Mouse (Mus musculus) limb, embryonic 13.5 days (tissue): ENCODE measurements around the gene Phactr4. TPM values are rescaled to one million over a fixed set of nuclear protein-coding genes. Genes with fewer than 3 reads are reported as not detected.

Experiments used
- ATAC-seq: fragments of 200-750 bp; cut with Nextera tagmentation; 2 replicates; pipeline ENCODE4 v1.8.0; 2017; ENCODE audit warnings: low read depth, moderate number of reproducible peaks, moderate TSS enrichment; ENCODE audit not compliant: low FRiP score
- H3K27ac ChIP-seq: fragments of 300-500 bp; sonication (generic); 2 replicates; pipeline ENCODE4 v1.5.1; 2015; ENCODE audit warnings: inconsistent platforms, mild to moderate bottlenecking, moderate library complexity
- H3K27me3 ChIP-seq: fragments of 300-500 bp; sonication (generic); 2 replicates; pipeline ENCODE4 v1.6.1; 2015; ENCODE audit warnings: mild to moderate bottlenecking, inconsistent platforms
- H3K36me3 ChIP-seq: fragments of 300-500 bp; sonication (generic); 2 replicates; pipeline ENCODE4 v1.6.1; 2015; ENCODE audit warnings: inconsistent platforms, mild to moderate bottlenecking, moderate library complexity
- H3K4me1 ChIP-seq: fragments of 300-500 bp; sonication (generic); 2 replicates; pipeline ENCODE4 v1.6.1; 2015; ENCODE audit warnings: inconsistent platforms
- H3K4me2 ChIP-seq: fragments of 300-500 bp; sonication (generic); replicated peaks from 2 replicates; pipeline ENCODE4 v1.6.1; 2015; ENCODE audit warnings: inconsistent platforms, mild to moderate bottlenecking, moderate library complexity
- H3K4me3 ChIP-seq: fragments of 300-500 bp; sonication (generic); 2 replicates; pipeline ENCODE4 v1.5.1; 2015; ENCODE audit warnings: moderate library complexity, mild to moderate bottlenecking, inconsistent platforms
- H3K9ac ChIP-seq: fragments of 300-500 bp; sonication (generic); 2 replicates; pipeline ENCODE4 v1.6.1; 2015; ENCODE audit warnings: mild to moderate bottlenecking, inconsistent platforms
- H3K9me3 ChIP-seq: fragments of 300-500 bp; sonication (generic); 2 replicates; pipeline ENCODE4 v1.6.1; 2016; ENCODE audit warnings: inconsistent platforms
- WGBS: fragments of 180-500 bp; shearing (Covaris S2); methylation state at CpG from one replicate; pipeline ENCODE4 v1.1.7; 2015; 5-methylcytosine and 5-hydroxymethylcytosine counted together
- polyA plus RNA-seq: library from polyadenylated mRNA; unstranded; fragments of >200 nt; fragmentation: Nextera tagmentation; extraction: Ambion mirVana; gene quantifications from 2 replicates; pipeline ENCODE4 v1.2.1, GENCODE M21; 2015

Gene Phactr4
- polyA plus RNA-seq, 1 experiment from 2014 or later, result 21.9 TPM

DNA sequence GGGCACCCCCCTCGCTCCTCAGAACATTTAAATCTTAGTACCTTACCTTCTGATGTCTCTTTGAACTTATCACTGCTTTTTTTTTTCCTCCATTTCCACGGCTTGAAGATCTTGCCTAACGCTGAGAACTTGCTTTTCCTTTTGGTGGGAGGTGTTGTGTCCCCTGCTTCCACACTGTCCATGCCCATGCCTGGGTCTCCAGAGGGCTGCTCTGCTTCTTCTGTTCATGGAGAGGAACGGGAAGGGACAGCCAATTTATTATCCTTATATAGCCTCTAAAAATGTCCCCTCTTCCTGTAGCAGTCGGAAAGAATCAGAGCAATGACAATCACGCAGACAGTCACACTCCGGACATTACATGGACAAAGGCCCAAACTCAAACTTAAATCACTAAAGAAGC lies 35.4 kb downstream of the Phactr4 start:
- Histone ChIP-seq H3K9me3 (no peaks in the 10 kb centered on the region), H3K4me2 (no peak overlapping the region)
- 86% methylated on average over 7 of the region's 7 CpGs for WGBS

DNA sequence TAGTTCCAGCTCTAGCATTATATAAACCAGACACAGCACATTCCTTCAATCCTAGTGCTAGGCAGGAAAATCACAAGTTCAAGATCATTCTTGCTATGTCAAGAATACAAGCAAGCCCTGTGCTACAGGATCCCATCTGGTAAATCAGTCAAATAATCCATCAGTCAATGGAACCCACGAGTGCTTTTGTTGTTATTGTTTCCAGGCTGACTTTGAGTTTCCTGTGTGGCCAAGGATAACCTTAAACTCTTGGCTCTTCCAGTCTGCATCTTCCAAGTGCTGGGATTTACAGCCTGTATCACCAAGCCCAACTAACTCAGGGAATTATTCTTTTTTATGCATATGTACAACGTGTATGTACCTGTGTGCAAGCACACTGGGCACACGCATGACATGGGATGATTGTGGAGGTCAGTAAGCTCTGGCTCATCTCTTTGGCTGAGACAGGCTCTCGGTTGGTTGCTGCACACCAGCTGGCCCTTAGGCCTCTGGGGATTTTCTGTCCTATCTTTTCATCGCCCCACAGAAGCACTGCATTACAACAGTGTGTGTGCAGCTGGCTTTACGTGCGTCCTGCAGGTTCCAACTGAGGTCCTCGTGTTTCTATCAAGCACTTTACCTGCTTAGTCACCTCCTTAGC lies 36.4 kb downstream of the Phactr4 start:
- H3K9me3 ChIP-seq, result no peaks in the 10 kb centered on the region

More for the DNA sequence above, 35.4 kb downstream of the Phactr4 start:
- ATAC-seq, result no peak
- Histone ChIP-seq H3K9ac (no peak overlapping the region), H3K4me3 (no peak overlapping the region), H3K4me1 (no peaks in the 10 kb centered on the region), H3K27ac (no peak overlapping the region), H3K27me3 (no peaks in the 10 kb centered on the region), H3K36me3 (peaks cover 42% of the 10 kb centered on the region)

DNA sequence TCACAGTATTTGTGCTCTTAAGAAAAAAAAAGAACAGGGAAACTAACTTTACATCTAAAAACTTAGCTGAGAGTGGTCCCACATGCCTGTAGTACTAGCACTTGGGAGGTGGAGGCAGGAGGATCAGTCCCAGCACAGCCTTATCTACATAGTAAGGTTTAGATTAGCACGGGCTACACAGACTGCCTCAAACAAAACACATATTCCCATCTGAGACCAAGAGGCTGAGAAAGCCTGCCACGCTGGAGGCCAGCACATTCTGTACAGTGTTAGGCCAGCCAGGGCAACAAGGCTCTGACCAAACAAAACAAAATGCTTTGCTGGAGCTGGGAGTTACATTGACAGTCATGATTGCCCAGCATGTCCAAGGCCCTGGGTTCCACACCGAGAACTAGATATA lies 38.8 kb downstream of the Phactr4 start:
- Histone ChIP-seq H3K9me3 (no peaks in the 10 kb centered on the region), H3K36me3 (peaks cover 57% of the 10 kb centered on the region), H3K27ac (no peak overlapping the region), H3K4me2 (no peak overlapping the region), H3K27me3 (no peaks in the 10 kb centered on the region), H3K4me3 (no peak overlapping the region), H3K9ac (no peak overlapping the region), H3K4me1 (no peaks in the 10 kb centered on the region)
- WGBS, result 84% methylated on average over 3 of the region's 3 CpGs
- ATAC-seq, result no peak

More for the DNA sequence above, 36.4 kb downstream of the Phactr4 start:
- peaks cover 50% of the 10 kb centered on the region for H3K36me3 ChIP-seq
- no peak overlapping the region for H3K9ac ChIP-seq
- no peak overlapping the region for H3K4me2 ChIP-seq
- no peaks in the 10 kb centered on the region for H3K27me3 ChIP-seq
- WGBS, result 86% methylated on average over 8 of the region's 8 CpGs
- no peak overlapping the region for H3K27ac ChIP-seq
- ATAC-seq, result no peak
- H3K4me3 ChIP-seq, result no peak overlapping the region
- H3K4me1 ChIP-seq, result no peaks in the 10 kb centered on the region

DNA sequence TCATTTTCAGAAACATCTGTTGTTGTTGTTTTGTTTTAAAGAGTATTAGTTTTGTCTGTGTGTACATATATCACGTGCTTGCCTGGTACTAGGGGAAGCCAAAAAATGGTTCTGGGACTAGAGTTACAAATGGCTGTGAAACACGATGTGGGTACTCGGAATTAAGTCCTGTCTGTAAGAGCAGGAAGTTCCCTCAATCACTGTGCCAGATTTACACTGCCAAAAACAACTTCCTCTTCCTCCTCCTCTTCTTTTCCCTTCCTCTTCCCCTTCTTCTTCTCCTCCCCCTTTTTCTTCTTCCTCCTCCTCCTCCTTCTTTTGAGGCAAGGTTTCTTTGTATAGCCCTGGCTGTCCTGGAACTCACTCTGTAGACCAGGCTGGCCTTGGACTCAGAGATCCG lies 40.0 kb downstream of the Phactr4 start:
- H3K36me3 ChIP-seq, result peaks cover 68% of the 10 kb centered on the region
- H3K9ac ChIP-seq, result no peak overlapping the region
- H3K4me2 ChIP-seq, result no peak overlapping the region
- H3K9me3 ChIP-seq, result no peaks in the 10 kb centered on the region
- no peaks in the 10 kb centered on the region for H3K4me1 ChIP-seq
- no peak overlapping the region for H3K4me3 ChIP-seq
- no peaks in the 10 kb centered on the region for H3K27me3 ChIP-seq
- no peak overlapping the region for H3K27ac ChIP-seq
- no peak for ATAC-seq
- 93% methylated on average over 4 of the region's 4 CpGs for WGBS

DNA sequence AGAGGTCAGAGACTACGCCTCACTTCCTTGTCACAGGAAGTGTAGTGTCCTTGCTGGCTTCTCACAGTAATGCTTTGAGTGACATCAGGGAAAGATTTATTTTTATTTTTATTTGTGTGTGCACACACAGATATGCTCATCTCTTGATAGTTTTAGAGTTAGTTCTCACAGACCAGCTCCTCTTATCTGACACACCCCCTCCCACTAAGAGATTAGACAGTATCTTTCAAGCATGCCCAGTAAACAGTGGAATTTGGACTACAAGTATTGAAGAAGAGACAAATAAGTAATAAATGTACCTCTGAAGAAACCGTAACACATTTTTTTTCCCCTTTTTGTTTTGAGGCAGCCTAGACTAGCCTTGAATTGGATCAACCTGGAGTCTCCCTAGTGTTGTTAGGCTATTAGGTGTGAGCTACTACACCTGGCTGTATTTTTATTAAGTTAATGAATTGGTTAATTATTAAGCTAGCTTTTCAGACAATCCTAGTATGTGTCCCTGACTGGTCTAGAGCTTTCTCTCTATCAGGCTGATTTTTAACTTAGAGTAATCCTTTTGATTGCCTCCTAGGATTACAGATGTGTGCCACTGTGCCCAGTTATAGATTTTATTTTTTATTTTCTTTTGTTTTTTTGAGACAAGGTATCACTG lies 41.2 kb downstream of the Phactr4 start:
- ATAC-seq, result no peak
- Histone ChIP-seq H3K27me3 (no peaks in the 10 kb centered on the region), H3K4me1 (no peaks in the 10 kb centered on the region), H3K9ac (no peak overlapping the region), H3K9me3 (no peaks in the 10 kb centered on the region), H3K4me2 (no peak overlapping the region), H3K36me3 (peaks cover 70% of the 10 kb centered on the region), H3K27ac (no peak overlapping the region), H3K4me3 (no peak overlapping the region)
- WGBS, result 94% methylated on average over 2 of the region's 2 CpGs

DNA sequence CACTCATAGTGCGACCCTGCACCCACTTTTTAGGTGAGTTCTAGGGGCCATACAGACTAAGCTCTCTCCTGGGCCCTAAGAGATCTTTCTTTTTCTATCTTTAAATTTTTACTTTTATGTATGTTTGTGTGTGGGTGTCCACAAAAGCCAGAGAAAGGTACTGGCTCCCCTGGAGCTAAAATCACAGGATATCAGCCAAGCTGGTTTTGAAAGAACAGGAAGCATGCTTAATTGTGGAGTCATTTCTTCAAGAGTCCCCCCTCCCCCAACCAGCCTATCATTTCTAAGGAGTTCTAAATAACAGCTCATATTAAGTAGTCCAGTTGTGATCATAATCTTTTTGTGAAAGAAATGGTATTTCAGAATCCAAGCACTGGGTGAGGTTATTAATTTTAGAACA lies 48.5 kb downstream of the Phactr4 start:
- H3K4me1 ChIP-seq, result no peaks in the 10 kb centered on the region
- H3K36me3 ChIP-seq, result peaks cover 88% of the 10 kb centered on the region
- WGBS, result 95% methylated on average over 1 of the region's 1 CpGs

DNA sequence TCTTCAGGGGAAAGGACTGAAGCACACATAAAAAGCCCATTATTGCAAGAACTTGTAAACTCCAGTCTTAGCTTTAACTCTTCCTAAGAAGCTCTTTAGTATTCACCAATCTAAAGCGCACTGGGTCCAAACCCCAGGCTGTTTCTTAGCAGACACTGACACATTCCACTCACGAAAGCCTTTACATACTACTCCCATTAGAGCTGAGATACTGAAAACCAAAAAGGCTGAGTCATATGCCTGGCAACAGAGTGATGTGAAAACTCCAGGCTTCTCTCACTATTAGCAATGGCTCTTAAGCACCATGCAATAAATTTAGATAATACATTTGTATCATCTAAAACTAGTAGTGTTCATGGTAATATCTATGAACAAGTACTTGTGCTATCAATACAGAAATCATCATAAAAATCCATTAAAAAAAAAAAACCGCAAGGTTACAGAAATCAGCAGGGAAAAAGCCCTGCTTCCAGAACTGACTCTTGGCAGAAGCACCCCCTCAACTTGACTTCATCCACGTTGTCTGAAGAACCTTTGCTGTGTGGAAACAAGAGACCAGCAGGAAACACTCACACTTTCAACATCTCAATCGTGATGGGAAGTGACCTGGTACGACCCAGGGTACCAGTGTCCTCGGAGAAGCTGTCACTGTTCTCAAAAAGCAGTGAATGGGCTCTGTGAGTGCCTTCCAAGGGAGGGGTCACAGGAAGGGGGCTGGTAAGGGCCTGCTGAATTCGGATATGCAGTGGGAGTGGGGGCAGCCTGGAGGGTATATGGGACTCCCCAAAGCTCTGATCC lies 52.1 kb downstream of the Phactr4 start:
- ATAC-seq, result no peak

More for the DNA sequence above, 48.5 kb downstream of the Phactr4 start:
- no peak overlapping the region for H3K4me3 ChIP-seq
- H3K9ac ChIP-seq, result no peak overlapping the region
- no peak overlapping the region for H3K27ac ChIP-seq
- H3K9me3 ChIP-seq, result no peaks in the 10 kb centered on the region
- no peaks in the 10 kb centered on the region for H3K27me3 ChIP-seq
- ATAC-seq, result no peak
- no peak overlapping the region for H3K4me2 ChIP-seq

DNA sequence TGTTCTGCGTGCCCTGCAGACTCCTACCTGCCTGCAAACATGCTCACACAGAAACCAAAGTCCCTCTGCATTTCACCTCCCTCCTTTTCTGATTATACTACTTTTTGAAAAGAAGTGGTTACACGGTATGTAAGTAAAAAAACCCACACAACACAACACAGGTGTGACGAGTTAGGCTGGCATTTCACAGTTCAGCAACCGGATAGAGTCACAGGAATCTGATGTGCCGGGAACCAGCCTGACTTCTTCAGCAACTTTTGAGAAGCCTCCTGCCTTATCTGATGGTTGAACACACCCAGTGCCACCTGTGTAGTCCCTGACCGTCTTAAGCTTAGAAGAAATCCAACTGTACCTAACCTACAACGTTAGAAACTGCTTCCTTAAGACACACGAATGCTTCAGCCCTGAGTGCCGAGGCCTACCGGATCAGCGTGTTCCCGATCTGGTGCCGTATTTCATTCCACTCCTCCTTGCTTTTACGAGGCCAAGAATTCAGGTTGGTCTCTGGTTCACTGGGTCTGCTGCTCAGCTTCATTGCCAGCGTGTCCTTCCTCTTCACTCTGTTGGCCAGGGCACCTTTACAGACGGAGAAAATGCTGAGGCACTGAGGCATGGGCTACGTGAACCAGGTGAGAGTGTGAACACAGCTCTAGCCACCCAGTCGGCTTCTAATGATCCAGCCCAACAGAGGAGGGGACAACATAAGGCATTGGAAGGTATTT lies 54.6 kb downstream of the Phactr4 start:
- H3K4me2 ChIP-seq, result no peak overlapping the region
- H3K27me3 ChIP-seq, result no peaks in the 10 kb centered on the region
- no peaks in the 10 kb centered on the region for H3K4me1 ChIP-seq
- no peak for ATAC-seq
- WGBS, result 86% methylated on average over 18 of the region's 18 CpGs
- no peak overlapping the region for H3K9ac ChIP-seq
- peaks cover 95% of the 10 kb centered on the region for H3K36me3 ChIP-seq
- H3K4me3 ChIP-seq, result no peak overlapping the region
- H3K27ac ChIP-seq, result no peak overlapping the region
- H3K9me3 ChIP-seq, result no peaks in the 10 kb centered on the region

More for the DNA sequence above, 52.1 kb downstream of the Phactr4 start:
- 89% methylated on average over 8 of the region's 8 CpGs for WGBS
- H3K4me3 ChIP-seq, result no peak overlapping the region
- no peaks in the 10 kb centered on the region for H3K27me3 ChIP-seq
- no peaks in the 10 kb centered on the region for H3K4me1 ChIP-seq
- H3K36me3 ChIP-seq, result peaks cover 93% of the 10 kb centered on the region
- H3K27ac ChIP-seq, result no peak overlapping the region
- no peaks in the 10 kb centered on the region for H3K9me3 ChIP-seq
- no peak overlapping the region for H3K4me2 ChIP-seq
- no peak overlapping the region for H3K9ac ChIP-seq

DNA sequence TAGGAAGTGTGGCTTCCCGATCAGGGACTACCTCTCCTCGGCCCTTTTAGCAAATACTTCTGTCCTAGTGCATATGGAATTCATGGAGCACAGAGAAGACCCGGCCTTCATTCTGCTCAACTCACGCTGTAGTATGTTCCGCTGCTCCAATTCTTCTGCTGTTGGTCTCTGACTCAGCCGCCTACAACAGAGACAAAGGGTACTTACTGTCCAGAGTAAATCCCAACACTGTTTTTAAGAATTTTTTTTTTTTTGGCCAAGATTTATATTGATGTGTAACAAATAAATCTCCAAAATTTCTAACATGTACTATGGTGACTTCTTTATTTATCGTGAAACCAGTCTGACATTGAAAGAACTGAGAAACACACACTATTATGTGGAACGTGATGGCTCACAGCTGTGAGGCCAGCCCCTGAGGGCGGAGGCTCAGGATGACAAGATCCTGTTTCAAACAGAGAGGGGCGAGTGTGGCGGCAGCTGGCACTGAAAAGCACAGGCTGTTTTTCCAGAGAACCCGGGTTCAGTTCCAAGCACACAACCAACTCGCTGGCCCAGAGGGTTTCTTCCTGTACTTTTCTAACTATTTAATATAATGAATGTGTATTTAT lies 56.7 kb downstream of the Phactr4 start:
- WGBS, result 75% methylated on average over 13 of the region's 13 CpGs
- H3K9me3 ChIP-seq, result no peaks in the 10 kb centered on the region
- no peaks in the 10 kb centered on the region for H3K4me1 ChIP-seq
- H3K4me3 ChIP-seq, result no peak overlapping the region
- peaks cover 90% of the 10 kb centered on the region for H3K36me3 ChIP-seq
- no peak for ATAC-seq
- no peak overlapping the region for H3K27ac ChIP-seq
- H3K27me3 ChIP-seq, result no peaks in the 10 kb centered on the region
- H3K9ac ChIP-seq, result no peak overlapping the region
- no peak overlapping the region for H3K4me2 ChIP-seq

DNA sequence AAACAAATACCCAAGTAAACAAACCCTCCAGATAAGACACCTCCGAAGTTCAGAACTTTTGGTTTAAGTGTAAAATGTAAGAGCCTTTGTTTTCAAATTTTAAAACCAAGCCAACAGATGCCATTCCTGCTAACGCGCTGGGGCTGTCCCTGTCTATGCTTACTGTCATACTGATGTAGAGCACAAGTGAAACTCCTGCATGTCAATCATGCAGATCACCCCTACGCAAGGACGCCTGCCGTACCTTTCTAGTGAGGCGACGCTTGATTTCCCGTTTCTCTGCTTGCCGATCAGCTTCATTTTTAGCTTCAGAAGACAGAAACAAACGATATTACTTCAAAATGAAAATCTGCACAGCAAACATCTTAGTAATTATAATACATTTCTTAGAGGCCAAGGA lies 58.8 kb downstream of the Phactr4 start:
- peaks cover 92% of the 10 kb centered on the region for H3K36me3 ChIP-seq
- no peak for ATAC-seq

DNA sequence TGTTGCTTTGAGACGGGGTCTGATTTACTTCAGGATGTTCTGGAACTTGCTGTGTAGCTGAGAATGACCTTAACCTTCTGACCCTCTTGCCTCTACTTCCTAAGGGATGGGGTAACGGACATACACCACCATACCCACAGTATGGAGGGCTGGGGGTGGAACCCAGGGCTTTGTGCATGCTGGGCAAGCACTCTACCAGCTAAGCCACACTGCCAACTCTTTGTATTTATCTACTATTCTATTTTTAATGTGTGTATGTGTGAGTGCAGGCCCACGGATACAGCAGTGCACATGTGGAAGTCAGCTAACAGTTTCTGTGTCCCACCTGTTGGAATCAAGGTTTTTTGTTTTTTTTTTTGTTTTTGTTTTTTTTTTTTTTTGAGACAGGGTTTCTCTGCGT lies 62.8 kb downstream of the Phactr4 start:
- peaks cover 79% of the 10 kb centered on the region for H3K36me3 ChIP-seq
- no peak overlapping the region for H3K4me2 ChIP-seq
- WGBS, result 95% methylated on average over 4 of the region's 4 CpGs
- no peaks in the 10 kb centered on the region for H3K4me1 ChIP-seq
- no peak overlapping the region for H3K27ac ChIP-seq
- no peaks in the 10 kb centered on the region for H3K9me3 ChIP-seq
- H3K27me3 ChIP-seq, result no peaks in the 10 kb centered on the region
- no peak for ATAC-seq
- H3K4me3 ChIP-seq, result no peak overlapping the region
- no peak overlapping the region for H3K9ac ChIP-seq

More for the DNA sequence above, 58.8 kb downstream of the Phactr4 start:
- H3K27me3 ChIP-seq, result no peaks in the 10 kb centered on the region
- no peak overlapping the region for H3K4me2 ChIP-seq
- no peak overlapping the region for H3K27ac ChIP-seq
- no peaks in the 10 kb centered on the region for H3K4me1 ChIP-seq
- no peak overlapping the region for H3K9ac ChIP-seq
- no peak overlapping the region for H3K4me3 ChIP-seq
- WGBS, result 94% methylated on average over 11 of the region's 11 CpGs
- no peaks in the 10 kb centered on the region for H3K9me3 ChIP-seq
